Mouse (Mus musculus): ENCODE data around the gene Zfp687. TPM values are rescaled to one million over a fixed set of nuclear protein-coding genes. Genes with fewer than 3 reads are reported as not detected.
"Not testable (repeated sequence)": the region's sequence is repeated elsewhere in the genome, so short reads cannot be mapped to it uniquely, and the experiment has no call there.

Zfp687 gene
- 10 to 100 TPM; 25.1 to 35.1 (median 30.6) TPM for total RNA-seq (2022)

- DNase-seq (ENCODE audit: low spot score in 2 of 2): peak; percentile 100
Measured at GRCm38 (mm10) chr3:95015337-95015872, at the start of gene Zfp687. Zfp687 (minus strand) TSS chr3:95015448.

DNA sequence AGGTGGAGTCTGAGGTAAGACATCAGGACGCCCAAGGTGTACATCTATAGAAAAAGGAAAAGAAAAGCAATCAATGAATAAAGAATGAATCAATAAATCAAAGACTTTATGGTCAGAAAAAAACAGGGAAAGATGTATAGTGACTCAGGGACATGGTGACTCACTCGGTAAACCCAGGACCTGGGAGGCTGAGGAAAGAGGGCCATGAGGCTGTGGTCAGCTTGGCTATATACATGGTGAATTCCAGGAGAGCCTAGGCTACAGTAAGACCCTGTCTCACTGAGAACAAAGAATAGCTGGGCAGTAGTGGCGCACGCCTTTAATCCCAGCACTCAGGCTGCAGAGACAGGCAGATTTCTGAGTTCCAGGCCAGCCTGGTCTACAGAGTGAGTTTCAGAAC is 48.5 kb upstream of the Zfp687 start:
- DNase-seq (ENCODE audit: low spot score in 2 of 2): no peak

- peak in 1 of 2 experiments; percentile 35 for DNase-seq (ENCODE audit: low spot score in 2 of 2)
Measured at GRCm38 (mm10) chr3:95058078-95058477, 42.8 kb upstream of the Zfp687 start.

GRCm38 (mm10) chr3:95056275-95056674 is 41.0 kb upstream of the Zfp687 start:
- no peak for DNase-seq (ENCODE audit: low spot score in 2 of 2)

GRCm38 (mm10) chr3:95054481-95055260 is 39.4 kb upstream of the Zfp687 start:
- DNase-seq (ENCODE audit: low spot score in 2 of 2): no peak

DNA sequence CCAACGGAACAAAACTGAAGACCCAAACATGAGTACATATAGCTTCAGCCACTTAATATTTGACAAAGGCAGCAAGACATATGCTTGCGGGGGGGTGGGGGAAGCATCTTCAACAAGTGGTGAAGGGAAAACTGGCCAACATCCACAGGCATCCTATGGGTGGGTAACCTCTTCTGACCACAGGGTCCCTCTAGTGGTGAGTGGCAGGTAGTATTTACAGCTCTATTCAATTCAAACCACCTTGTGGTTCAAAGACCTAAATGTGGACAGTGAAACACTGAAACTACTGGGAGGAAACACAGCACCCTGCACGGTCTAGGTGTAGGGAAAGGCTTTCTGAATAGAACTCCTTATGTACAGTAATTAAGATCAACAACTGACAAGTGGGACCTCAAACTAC is 38.5 kb upstream of the Zfp687 start:
- DNase-seq (ENCODE audit: low spot score in 2 of 2): no peak

DNA sequence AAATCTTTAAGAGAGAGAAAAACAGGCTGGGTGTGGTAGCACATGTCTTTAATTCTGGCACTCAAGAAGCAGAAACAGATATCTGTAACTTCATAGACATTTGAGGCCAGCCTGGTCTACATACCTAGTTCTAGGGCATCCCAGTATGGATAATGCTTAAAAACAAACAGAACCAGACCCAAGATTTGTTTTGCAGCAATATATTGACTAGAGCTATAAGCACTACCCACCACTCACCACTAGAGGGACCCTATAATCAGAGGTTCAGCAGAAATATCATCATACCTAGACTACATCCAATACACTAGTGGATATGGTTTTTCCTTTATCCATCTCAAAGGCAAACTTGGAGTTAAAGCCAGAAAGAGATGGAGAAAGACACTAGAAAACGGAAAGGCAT is 37.7 kb upstream of the Zfp687 start:
- DNase-seq (ENCODE audit: low spot score in 2 of 2): no peak

DNA sequence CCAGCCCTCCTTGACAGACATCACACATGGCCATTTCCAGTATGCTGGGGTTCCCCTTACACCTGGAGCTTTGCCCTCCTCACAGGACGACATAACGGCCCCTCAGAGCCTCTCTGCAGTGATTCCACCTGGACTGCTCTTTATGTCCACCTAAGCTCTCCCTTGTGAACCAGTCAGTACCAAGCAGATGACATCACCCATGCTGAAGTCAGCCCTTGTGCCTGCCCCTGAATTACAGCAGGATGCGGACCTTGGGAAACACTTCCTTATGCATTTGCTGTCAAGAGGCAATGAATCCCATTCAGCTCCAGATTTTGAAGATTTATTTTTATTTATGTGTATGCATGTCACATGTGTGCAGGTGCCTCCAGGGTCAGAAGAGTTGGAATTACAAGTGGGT is 32.7 kb upstream of the Zfp687 start:
- DNase-seq (ENCODE audit: low spot score in 2 of 2): no peak

DNA sequence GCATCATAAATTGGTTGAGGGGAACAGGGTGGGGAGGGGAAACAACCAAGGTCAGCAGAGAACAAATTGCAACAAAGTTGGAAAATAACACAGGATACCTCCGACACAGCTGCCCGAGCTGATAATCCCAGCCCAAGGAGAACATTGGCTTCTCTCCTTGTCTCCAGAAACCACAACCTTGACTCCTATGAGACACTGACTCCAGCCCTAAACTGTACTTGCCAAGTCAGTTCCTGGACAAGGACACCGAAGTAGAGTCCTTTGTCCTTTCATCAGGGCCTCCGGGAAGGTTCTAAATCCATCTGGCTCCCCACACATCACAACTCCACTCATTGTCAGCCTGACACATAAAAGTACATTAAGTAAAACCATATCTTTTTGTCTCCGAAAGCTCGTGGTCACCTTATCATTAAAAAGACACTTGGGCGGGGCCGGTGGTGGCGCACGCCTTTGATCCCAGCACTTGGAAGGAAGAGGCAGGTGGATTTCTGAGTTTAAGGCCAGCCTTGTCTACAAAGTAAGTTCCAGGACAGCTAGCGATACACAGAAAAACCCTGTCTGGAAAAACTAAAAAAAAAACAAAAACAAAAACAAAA is 31.3 kb upstream of the Zfp687 start:
- no peak for DNase-seq (ENCODE audit: low spot score in 2 of 2)

- DNase-seq (ENCODE audit: low spot score in 2 of 2): no peak
Measured at GRCm38 (mm10) chr3:95043251-95043650, 28.0 kb upstream of the Zfp687 start.

- no peak for DNase-seq (ENCODE audit: low spot score in 2 of 2)
Measured at GRCm38 (mm10) chr3:95042838-95043229, 27.6 kb upstream of the Zfp687 start.

GRCm38 (mm10) chr3:95042166-95042837 is 27.1 kb upstream of the Zfp687 start, which contains the start of gene Psmd4:
Psmd4 (minus strand) TSS chr3:95042614.
- DNase-seq (ENCODE audit: low spot score in 2 of 2): peak; percentile 97 to 98

DNA sequence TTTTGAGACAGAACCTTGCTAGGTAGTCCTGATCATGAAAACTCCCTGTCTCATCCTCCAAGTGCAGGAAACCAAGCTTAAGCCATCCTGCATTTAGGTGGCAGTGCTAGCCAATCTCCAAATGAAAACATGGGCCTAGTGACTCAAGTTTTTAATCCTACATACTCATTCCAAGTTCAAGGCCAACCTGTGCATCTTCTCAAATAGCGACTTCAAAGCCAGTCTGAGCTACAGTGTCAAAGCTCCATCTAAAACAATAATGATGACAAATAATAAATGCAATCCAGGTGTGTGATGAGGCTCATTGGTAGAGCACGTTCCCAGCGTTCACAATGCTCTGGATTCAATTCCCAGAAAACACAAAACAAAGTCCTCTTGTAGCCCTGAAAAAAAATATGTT is 26.4 kb upstream of the Zfp687 start:
- no peak for DNase-seq (ENCODE audit: low spot score in 2 of 2)

DNA sequence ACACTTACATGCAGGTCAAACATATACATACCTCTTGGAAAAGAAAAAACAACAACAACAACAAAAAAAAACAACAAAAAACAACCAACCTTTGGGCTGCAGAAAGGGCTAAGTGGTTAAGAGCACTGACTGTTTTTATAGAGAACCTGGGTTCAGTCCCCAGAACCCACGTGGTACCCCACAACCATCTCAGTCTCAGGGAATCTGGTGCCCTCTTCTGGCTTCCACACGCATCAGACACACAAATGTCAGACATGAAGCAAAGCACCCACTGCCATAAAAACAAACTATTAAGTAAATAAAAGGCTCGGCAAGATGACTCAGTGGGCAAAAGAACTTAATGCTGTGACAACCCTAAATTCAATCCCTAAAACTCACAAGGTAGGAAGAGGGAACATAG is 14.7 kb upstream of the Zfp687 start:
- DNase-seq (ENCODE audit: low spot score in 2 of 2): no peak

DNA sequence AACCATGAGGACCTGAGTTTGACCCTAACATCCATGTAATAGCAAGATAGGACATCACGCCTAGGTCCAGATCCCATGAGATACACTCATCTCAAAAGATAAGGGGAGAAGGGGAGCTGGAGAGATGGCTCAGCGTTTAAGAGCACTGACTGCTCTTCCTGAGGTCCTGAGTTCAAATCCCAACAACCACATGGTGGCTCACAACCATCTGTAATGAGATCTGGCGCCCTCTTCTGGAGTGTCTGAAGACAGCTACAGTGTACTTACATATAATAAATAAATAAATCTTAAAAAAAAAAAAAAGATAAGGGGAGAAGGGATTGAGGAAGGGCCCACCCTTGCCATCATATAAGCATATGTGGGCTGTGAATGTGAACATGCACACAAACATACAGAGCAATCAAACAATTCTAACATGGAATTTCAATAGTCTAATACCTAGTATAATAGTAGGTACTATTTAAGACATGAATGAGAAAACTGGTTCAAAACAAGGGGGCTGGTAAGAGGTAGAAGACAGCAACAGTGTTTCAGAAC is 14.1 kb upstream of the Zfp687 start:
- DNase-seq (ENCODE audit: low spot score in 2 of 2): not testable (repeated sequence)

GRCm38 (mm10) chr3:95028603-95029002 is 13.4 kb upstream of the Zfp687 start:
- DNase-seq (ENCODE audit: low spot score in 2 of 2): no peak

GRCm38 (mm10) chr3:95027701-95028100 is 12.5 kb upstream of the Zfp687 start:
- DNase-seq (ENCODE audit: low spot score in 2 of 2): peak; percentile 81 to 87

- no peak for DNase-seq (ENCODE audit: low spot score in 2 of 2)
Measured at GRCm38 (mm10) chr3:95027057-95027645, 11.9 kb upstream of the Zfp687 start.

- DNase-seq (ENCODE audit: low spot score in 2 of 2): no peak
Measured at GRCm38 (mm10) chr3:95025202-95025601, 10.0 kb upstream of the Zfp687 start.

GRCm38 (mm10) chr3:95024551-95024950 is 9.3 kb upstream of the Zfp687 start:
- no peak for DNase-seq (ENCODE audit: low spot score in 2 of 2)

DNA sequence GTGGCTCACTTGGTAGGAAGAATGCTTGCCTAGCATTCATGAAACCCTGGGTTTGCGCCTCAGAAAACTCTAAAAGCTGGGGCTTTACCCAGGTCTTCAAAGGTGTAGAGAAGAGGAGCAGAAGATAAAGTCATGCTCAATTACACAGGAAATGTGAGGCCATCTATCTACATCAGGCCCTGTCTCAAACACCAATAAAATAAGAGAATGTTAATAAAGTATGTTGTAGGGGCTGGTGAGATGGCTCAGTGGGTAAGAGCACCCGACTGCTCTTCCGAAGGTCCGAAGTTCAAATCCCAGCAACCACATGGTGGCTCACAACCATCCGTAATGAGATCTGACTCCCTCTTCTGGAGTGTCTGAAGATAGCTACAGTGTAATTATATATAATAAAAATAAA is 5.7 kb upstream of the Zfp687 start:
- DNase-seq (ENCODE audit: low spot score in 2 of 2): not testable (repeated sequence)

Measured in layer of hippocampus, adult 8-10 months (tissue).